Comparison of ENCODE assay signal across 28 mouse cellular contexts in genomic region chr7:134883516-134883915, GRCm38 (mm10). TPM values are rescaled to one million over a fixed set of nuclear protein-coding genes. Genes with fewer than 3 reads are reported as not detected.
A peak's percentile ranks its signal among the peaks of the same experiment; 100 is the strongest.
DNase-seq lines count a peak whose midpoint lies in the region; ATAC-seq and TF ChIP-seq lines count a peak whose summit lies in the region.
"Had no signal": no experiment of that assay in that cellular context is flagged by ENCODE, and none has a peak within 500 bp of the region (broad histone marks: within the 10 kb centered on the region; RNA-seq: fewer than 3 reads in every experiment).

No protein-coding gene starts in this region.

- H3K4me3 ChIP-seq in kidney, postnatal 0 days (replicated peaks; ENCODE audit: low read depth, low read length) = no peak overlapping the region
- no peak overlapping the region for H3K4me3 ChIP-seq in midbrain, embryonic 11.5 days (ENCODE audit: low read depth, low read length)
- no peak overlapping the region for H3K4me3 ChIP-seq in midbrain, postnatal 0 days (ENCODE audit: low read depth, low read length)
- H3K4me3 ChIP-seq: embryonic facial prominence, embryonic 12.5 days; embryonic facial prominence, embryonic 15.5 days; gastrocnemius, adult 2 months; hindbrain, embryonic 12.5 days; hindbrain, embryonic 15.5 days had no signal

- H3K4me1 ChIP-seq in kidney, postnatal 0 days (replicated peaks; ENCODE audit: insufficient read depth, low read length) = no peaks in the 10 kb centered on the region
- peaks cover 9% of the 10 kb centered on the region for H3K4me1 ChIP-seq in midbrain, embryonic 11.5 days (ENCODE audit: control insufficient read depth, insufficient read depth, low read length)
- no peaks in the 10 kb centered on the region for H3K4me1 ChIP-seq in midbrain, postnatal 0 days (ENCODE audit: insufficient read depth, low read length)
- H3K4me1 ChIP-seq: embryonic facial prominence, embryonic 12.5 days; embryonic facial prominence, embryonic 15.5 days had no signal

- TF ChIP-seq CTCF in kidney, postnatal 0 days (IDR thresholded peaks at IDR 0.05; ENCODE audit: low read depth) = no peak
- TF ChIP-seq CTCF in midbrain, postnatal 0 days (IDR thresholded peaks at IDR 0.05) = no peak

- no peak overlapping the region for H3K9ac ChIP-seq in kidney, postnatal 0 days (ENCODE audit: low read depth, low read length)
- H3K9ac ChIP-seq in midbrain, embryonic 11.5 days (ENCODE audit: low read length) = no peak overlapping the region
- H3K9ac ChIP-seq in midbrain, postnatal 0 days (replicated peaks; ENCODE audit: low read length, poor library complexity, severe bottlenecking) = no peak overlapping the region
- H3K9ac ChIP-seq: embryonic facial prominence, embryonic 12.5 days; embryonic facial prominence, embryonic 15.5 days; forebrain, postnatal 0 days; hindbrain, embryonic 12.5 days; hindbrain, embryonic 15.5 days had no signal

- 33% methylated on average over 6 of the region's 6 CpGs for WGBS in kidney, postnatal 0 days
- 86% methylated on average over 6 of the region's 6 CpGs for WGBS in midbrain, embryonic 11.5 days
- WGBS in midbrain, postnatal 0 days = 78% methylated on average over 6 of the region's 6 CpGs

- H3K9me3 ChIP-seq in kidney, postnatal 0 days (replicated peaks; ENCODE audit: low read length) = no peaks in the 10 kb centered on the region
- H3K9me3 ChIP-seq in midbrain, embryonic 11.5 days (ENCODE audit: control insufficient read depth, low read length) = no peaks in the 10 kb centered on the region
- H3K9me3 ChIP-seq in midbrain, postnatal 0 days (ENCODE audit: low read length) = no peaks in the 10 kb centered on the region
- H3K9me3 ChIP-seq: embryonic facial prominence, embryonic 12.5 days; embryonic facial prominence, embryonic 15.5 days; hindbrain, embryonic 12.5 days; hindbrain, embryonic 15.5 days had no signal

- H3K36me3 ChIP-seq in kidney, postnatal 0 days (ENCODE audit: insufficient read depth, low read length) = 0 out of 2 replicates have a peak, but pooled peaks cover 11% of the 10 kb centered on the region
- no peaks in the 10 kb centered on the region for H3K36me3 ChIP-seq in midbrain, embryonic 11.5 days (ENCODE audit: control insufficient read depth, insufficient read depth, low read length)
- peaks cover 4% of the 10 kb centered on the region; the same call in 1 of the 2 replicates for H3K36me3 ChIP-seq in midbrain, postnatal 0 days (ENCODE audit: insufficient read depth, low read length)
- H3K36me3 ChIP-seq: embryonic facial prominence, embryonic 12.5 days; embryonic facial prominence, embryonic 15.5 days; G1E; hindbrain, embryonic 12.5 days; hindbrain, embryonic 15.5 days had no signal

- H3K27me3 ChIP-seq in kidney, postnatal 0 days (ENCODE audit: insufficient read depth, low read length) = no peaks in the 10 kb centered on the region
- no peaks in the 10 kb centered on the region for H3K27me3 ChIP-seq in midbrain, embryonic 11.5 days (ENCODE audit: control insufficient read depth, insufficient read depth, low read length)
- no peaks in the 10 kb centered on the region for H3K27me3 ChIP-seq in midbrain, postnatal 0 days (ENCODE audit: insufficient read depth, low read length)
- H3K27me3 ChIP-seq: CH12.LX; embryonic facial prominence, embryonic 12.5 days; embryonic facial prominence, embryonic 15.5 days; hindbrain, embryonic 12.5 days; hindbrain, embryonic 15.5 days had no signal

- DNase-seq in cerebellum, postnatal 14 days = peak; percentile 7 to 22
- DNase-seq in cerebellum, adult 9-10 months = no peak
- DNase-seq in kidney, postnatal 0 days (ENCODE audit: low spot score) = peak; percentile 14
- DNase-seq in kidney, postnatal 14 days = no peak
- DNase-seq in midbrain, embryonic 11.5 days (ENCODE audit: low spot score, missing footprints) = peak; percentile 57
- DNase-seq in midbrain, postnatal 0 days (ENCODE audit: low spot score) = no peak
- DNase-seq: adrenal gland, adult 2 months; adrenal gland, postnatal 14 days; B cell, adult 2 months; cerebellum, adult 11 months; cerebellum, adult 2 months; cerebellum, postnatal 25 days; forebrain, postnatal 0 days; gastrocnemius, adult 2 months; gastrocnemius, postnatal 14 days; heart, adult 11 months had no signal

- H3K27ac ChIP-seq in kidney, postnatal 0 days = no peak overlapping the region
- no peak overlapping the region for H3K27ac ChIP-seq in midbrain, embryonic 11.5 days (ENCODE audit: low read depth, low read length)
- no peak overlapping the region for H3K27ac ChIP-seq in midbrain, postnatal 0 days (ENCODE audit: low read depth, low read length)
- H3K27ac ChIP-seq: embryonic facial prominence, embryonic 12.5 days; embryonic facial prominence, embryonic 15.5 days; gastrocnemius, adult 2 months; hindbrain, embryonic 12.5 days; hindbrain, embryonic 15.5 days had no signal

- ATAC-seq in kidney, postnatal 0 days (replicated peaks; ENCODE audit: low FRiP score, low read depth) = no peak
- no peak for ATAC-seq in midbrain, embryonic 11.5 days (ENCODE audit: low FRiP score)
- ATAC-seq in midbrain, postnatal 0 days (ENCODE audit: low FRiP score) = no peak
- no peak for ATAC-seq in inflammation-experienced regulatory T-cells, adult 6 months
- ATAC-seq: forebrain, embryonic 14.5 days; forebrain, postnatal 0 days had no signal

- no peak overlapping the region for H3K4me2 ChIP-seq in kidney, postnatal 0 days (ENCODE audit: low read length)
- H3K4me2 ChIP-seq in midbrain, embryonic 11.5 days = no peak overlapping the region
- no peak overlapping the region for H3K4me2 ChIP-seq in midbrain, postnatal 0 days (ENCODE audit: low read depth, low read length, poor library complexity, severe bottlenecking)
- H3K4me2 ChIP-seq: embryonic facial prominence, embryonic 12.5 days; embryonic facial prominence, embryonic 15.5 days; heart, embryonic 11.5 days; hindbrain, embryonic 12.5 days; hindbrain, embryonic 15.5 days had no signal

RNA-seq across cellular contexts. Expression of gene Fam196a, which starts 54.7 kb away (rescaled TPM):
- polyA plus RNA-seq in kidney, postnatal 0 days (2015; fragmentation: Nextera tagmentation; extraction: Ambion mirVana) = 0.92 and 1.4 TPM in 2 replicates
- polyA plus RNA-seq in midbrain, embryonic 11.5 days (2014; fragmentation: Nextera tagmentation; extraction: Ambion mirVana) = 1.4 and 2.1 TPM in 2 replicates
- 27.5 and 31.9 TPM in 2 replicates for total RNA-seq in midbrain, postnatal 0 days (2014; rRNA removed)
- 10.5 and 10.9 TPM in 2 replicates for polyA plus RNA-seq in midbrain, postnatal 0 days (2015; fragmentation: Nextera tagmentation; extraction: Ambion mirVana)
- under 1 TPM in 1 of 3 experiments, not detected in 2; 0.13 TPM for polyA plus RNA-seq in inflammation-experienced regulatory T-cells, adult 6 months (2017; shearing (Covaris generic))
- total RNA-seq: CH12.LX; heart, adult 8-10 months; heart, postnatal 25 days; hematopoietic stem cell, adult 5-6 weeks had no signal
- polyA plus RNA-seq: G1E had no signal

Comparison
In these comparisons a context has a peak if more than half of its experiments do, and no peak if none do; other contexts are left out.
1. DNase-seq: peak in cerebellum, postnatal 14 days (2 of 2), kidney, postnatal 0 days (single experiment) and midbrain, embryonic 11.5 days (single experiment); none in cerebellum, adult 9-10 months (single experiment), kidney, postnatal 14 days (single experiment) and midbrain, postnatal 0 days (single experiment).